Mouse (Mus musculus) lung, adult 18-20 months (tissue): ENCODE measurements around the gene Lrrc3b.

Experiments used
- DNase-seq, 2 experiments: peaks; one replicate each; pipeline ENCODE4 v3.0.0; 2022; ENCODE audit warnings: mixed read lengths in 2 of 2

Gene Lrrc3b

DNA sequence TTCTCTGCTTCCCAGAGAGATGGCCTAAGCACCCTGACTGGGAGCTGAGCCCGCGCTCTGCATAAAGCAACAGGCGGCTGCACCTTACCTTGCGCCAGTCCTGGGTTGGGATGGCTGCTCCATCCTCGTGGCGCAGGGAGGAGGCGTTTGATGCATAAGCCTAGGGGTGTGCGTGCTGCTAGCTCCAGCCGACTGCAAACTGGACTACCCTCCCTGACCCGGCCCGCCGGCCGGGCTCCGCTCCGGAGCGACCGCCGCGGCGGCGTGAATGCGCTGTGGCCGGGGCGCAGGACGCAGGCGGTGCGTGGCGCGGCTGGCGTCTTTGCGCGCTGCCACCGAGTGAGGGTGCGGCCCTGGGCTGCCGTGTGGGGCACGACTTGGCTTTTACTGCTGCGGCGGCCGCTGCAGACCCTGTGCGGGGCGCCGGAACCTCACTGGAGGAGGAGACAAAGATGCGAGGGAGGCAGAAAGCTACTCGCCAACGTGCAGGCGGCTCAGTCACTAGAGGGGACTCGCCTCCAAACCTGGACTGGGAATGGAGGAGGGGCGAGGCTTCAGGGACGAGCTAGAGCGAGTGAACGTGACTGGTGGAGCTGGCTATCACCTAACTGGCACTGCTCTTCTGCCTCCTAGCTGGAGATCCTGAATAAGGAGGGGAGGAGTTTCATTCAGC lies at the start of gene Lrrc3b:
Lrrc3b (minus strand) TSS at position 503 of the 673 bp plus-strand sequence.
- DNase-seq: no peak

DNA sequence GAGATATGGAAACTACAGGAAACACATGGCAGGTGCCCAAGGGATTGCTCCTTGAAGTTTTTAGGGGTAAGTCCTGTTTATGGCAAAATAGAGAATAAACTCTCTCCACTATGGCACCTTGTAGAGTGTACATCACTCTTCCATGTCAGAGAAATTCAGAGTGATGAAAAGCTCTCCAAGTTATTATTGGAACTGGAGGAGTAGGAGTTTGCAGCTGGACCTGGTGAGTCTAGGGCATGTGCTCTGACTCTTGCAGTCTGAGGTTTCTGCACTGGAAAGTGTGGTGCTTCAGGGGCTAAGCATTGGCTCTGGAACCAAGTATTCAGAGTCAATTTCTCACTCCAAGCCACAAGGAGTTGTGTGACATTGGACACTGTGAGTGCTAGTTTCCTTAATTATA lies 38.9 kb upstream of the Lrrc3b start:
- DNase-seq: no peak

DNA sequence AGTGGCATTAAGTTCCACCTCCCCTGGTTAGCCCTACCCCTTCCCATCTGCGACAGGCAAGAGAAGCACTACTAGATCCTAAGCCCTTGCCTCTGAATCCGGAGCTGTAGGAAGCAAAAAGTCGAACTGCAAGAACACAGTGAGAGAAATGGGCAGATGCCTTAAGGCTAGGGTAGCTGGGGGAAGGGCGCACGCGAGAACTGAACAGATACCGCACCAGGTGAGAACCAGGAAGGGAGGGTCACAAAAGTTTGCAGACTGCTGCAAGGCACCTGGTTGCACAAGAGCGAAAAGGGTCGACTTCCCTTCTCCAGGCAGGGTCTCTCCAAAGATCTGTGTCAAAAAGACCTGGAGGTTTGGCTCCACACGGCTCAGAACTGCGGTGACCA lies 697 bp downstream of the Lrrc3b start:
- DNase-seq: no peak

DNA sequence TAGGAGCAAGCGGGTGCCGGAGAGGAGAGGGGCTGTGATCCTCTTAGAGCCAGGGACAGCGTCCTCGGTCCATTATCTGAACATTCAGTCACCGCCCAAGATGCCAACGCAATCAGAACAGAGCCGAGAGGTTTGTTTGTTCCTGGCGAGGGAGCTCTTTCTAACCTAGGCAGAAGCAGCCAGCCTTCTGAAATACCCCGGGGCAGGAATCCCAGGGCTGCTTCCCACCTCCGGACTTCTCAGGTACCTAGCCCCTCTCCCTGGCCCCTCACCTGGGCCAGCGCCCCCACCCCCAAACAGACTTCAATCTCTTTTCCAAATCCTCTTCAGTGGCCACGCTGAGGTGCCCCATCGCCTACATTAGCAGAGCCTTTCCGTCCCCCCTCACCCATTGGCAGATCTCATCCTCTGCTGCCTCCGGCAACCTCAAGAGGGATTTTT lies 1.3 kb downstream of the Lrrc3b start:
- no peak for DNase-seq

DNA sequence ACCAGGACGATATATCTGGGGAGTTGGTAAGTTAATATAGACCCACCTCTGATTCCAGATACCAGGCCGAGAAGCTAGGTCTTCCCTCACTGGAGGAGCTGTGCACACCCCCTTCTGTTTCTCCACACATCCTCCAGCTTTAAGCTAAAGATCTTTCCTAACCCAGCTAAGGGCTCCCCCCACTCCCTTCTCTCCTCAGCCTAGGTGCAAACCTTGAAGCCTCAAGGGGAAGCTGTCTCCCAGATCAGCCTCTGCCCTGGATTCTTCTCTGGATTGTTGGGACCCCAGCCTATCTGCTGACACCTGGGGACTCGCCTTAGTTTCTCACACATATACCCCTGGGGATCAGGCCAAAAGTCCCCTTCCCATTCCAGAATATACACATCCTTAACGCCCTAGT lies 1.7 kb downstream of the Lrrc3b start:
- DNase-seq: no peak

DNA sequence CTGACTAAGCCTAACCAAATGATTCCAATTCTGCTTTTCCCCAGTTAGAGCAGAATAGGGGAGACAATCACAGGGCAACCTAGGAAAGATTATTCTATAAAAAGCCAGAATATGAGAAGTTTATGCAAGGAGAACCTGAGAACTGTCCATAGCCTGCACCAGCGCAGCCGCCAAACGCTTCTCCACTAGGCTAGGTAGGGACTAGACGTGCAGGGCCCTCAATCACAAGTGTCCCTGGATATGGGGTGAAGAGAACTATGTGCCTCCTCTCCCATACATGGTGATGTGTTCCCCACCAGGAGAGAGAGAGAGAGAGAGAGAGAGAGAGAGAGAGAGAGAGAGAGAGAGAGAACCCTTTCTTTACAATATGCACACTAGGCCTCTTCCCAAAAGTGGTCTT lies 2.2 kb downstream of the Lrrc3b start:
- no peak for DNase-seq

DNA sequence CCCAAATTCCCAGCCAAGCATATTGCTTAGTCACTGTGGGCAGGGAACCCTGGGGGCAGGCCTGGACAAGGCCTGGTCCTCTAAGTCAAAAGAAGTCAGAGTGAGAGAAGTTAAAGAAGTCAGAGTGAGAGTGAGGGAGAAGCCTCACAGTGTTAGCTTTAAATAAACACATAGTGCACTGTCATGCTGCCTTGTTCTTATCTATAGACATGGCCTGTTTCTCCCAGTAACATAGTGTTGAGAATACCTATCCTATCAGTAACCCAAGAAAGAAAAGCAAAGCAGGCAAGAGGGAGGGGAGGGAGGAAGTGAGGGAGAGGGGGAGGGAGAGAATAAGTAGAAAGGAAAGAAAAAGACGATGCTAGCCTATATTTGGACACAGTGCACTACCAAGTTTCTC lies 6.4 kb downstream of the Lrrc3b start:
- DNase-seq: no peak

DNA sequence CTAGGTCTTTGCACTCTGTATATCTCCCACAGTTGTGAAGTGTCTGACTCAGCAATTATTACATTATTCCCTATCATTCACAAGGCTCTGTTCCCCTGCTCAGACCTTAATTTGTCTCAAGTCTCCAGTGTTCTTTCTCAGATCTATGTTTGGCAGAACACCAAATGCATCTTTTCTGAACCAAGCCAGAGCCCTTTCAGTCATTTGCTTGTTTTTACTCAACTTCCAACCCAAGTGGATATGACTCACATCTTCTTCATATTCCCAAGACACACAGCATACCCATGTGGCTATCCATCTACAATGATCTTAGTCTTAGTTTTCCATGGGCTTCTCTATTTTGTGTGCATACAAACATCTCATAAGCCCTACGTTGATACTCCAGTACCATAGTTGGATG lies 17.2 kb downstream of the Lrrc3b start:
- no peak for DNase-seq

DNA sequence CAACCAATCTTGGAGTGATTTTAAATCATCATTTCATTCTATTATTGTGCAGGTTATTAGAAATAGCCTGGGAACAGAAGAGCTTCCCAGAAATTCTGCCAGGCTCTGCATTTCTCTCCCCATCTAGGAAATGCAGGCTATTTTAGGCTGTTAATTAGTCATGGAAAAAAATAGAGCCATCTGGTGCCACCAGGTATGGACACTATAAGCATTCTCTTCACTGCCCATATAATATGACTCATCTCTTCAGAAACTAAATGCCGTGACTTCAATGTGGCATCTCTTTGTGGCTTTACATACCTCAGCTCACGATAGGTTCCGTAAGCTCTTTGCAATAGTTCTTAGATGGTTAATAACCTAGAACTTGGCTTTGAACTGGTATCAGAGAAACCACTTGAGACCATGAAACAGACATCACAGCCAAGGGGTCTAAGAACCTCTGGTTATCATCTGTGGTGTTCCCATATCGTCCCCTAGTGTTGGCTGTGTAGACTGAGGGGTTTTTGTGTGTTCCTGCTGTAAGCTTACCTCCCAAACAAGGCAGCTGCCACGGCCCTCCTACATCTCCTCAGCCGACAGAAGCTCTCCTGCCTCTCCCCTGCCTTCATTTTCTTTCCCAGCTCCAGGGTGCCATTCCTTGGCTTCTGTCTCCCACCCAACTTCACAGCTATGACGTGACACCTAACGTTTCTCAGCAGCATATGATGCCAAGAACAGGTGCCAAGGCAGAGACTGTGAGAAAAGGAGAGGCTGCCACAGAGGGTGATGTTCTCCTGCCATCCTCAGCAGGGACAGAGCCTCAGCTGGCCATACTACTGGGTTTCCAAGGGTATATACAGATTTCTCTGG lies 27.9 kb downstream of the Lrrc3b start:
- DNase-seq: no peak

DNA sequence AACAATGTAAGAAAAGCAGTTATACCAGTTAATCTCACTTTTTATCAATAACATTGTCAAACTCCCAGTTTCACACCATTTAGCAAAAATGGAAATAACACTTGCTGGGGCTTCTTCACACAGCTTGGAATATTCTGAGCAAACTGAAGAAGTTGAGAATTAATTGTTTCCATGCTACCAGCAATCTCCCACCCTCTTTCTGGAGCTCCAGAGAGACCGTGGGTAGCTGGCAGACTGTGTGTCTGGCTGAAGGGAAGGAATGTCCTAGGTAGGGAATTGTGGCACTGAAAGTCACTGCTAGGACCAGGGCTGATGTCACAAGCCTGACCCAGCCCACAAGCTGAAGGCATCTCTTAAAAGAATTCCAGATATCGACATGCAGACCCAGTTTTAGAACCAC lies 53.3 kb downstream of the Lrrc3b start:
- no peak for DNase-seq

DNA sequence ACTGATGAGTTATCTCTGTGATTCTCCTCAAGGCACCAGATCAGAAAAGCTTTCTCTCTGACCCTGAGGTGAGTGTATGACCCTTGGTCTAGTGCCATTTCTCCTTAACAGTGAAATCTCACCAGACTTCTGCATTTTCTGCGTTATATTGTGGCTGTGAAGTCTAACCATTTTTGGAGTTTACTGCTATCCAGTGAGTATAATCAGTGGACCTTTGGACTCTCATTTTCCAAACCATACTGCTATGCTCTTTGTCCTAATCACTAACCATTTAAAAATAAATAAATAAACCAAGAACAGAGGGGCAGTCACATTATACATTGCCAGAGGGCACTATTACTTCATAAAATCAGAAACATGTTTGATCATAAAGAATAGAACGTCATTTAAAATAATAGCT lies 53.8 kb downstream of the Lrrc3b start:
- DNase-seq: no peak

DNA sequence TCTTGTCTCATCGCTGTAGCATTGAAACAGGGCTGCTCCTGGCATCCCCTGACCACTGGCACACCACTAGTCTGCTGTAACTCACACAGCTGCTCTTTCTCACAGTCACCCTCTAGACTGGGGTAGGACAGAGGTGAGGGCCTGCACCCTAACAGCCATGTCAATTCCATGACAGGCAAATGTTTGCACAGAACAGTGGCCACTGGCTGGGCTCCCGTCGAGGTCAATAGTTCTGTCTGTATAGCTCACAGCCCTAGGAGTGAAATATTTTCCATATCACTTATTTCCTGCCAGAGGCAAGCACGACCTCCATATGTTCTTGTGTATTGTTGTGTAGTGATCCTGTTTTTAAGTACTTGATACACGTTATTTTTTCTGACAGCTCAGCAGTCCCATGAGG lies 54.3 kb downstream of the Lrrc3b start:
- DNase-seq: no peak

DNA sequence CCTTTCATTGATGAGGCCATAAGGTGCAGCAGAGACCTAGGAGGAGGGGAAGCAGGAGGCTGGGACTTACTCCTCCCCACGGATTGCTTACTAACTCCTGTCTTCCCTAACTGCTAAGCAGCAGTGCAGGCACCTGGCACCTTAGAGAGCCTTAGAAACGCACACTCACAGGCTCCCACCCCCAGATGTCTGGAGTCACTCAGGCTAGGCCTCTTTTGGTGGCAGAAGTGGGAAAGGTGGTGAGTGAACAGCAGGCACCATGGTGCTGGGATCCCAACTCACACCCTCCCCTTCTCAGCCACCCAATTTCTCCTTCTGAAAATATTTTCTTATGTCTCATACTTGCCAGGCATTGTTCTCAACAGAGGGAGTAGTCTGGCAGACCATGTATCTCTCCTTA lies 55.7 kb downstream of the Lrrc3b start:
- no peak for DNase-seq

DNA sequence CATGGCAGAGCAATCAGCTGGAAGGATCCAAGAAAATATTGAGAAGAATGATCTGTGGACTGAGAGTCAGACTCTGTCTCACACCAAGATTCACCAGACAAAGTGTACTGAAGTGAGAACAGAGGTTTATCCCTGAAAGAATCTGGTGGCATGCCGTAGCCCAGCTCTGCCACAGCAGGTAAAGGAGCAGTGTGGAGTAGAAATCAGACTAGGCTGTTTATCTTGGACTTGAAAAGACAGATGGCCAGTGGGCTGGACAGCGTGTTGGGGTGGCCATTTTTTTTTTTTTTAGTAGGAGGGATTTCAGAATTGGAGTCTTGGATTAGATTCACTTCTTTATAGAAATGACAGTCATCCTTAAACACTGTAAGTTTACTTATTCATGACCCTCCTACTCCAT lies 61.4 kb downstream of the Lrrc3b start:
- DNase-seq: no peak

DNA sequence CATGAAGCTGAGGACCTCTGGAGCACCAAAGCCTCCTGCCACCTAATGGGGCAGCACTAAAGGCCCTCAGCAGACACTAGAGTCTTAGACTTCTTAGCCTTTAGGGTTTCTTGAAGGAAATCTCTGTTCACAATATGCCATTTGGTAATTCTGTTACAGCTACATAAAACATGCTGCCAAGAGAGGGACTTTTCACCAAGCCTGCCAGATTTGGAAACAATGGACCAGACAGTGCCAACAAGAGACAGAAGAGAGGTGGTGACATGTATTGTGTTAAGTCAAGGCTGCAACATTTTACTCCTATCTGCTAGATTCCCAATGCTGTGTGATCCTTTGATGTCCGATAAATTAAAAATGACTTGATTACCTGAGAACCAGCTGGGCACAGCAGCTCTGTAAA lies 62.0 kb downstream of the Lrrc3b start:
- DNase-seq: no peak

DNA sequence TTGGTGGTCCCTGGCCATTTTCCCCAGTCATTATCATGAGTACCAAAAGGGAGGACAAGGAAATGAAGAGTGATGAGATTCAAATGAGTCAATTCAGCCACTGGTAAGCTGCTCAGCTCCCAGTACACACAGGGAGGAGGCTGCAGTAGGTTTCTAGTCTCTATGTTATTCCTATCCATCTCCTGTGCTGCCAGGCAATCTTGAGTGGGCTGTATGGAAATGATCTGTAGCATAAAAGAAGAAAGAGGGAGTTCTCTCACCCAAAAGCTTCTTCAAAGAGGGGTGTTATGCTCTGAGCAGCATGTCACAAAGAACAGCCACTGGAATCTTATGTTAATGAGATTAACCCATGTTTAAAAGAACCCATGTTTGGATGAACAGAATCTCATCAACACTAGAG lies 64.5 kb downstream of the Lrrc3b start:
- DNase-seq: no peak

DNA sequence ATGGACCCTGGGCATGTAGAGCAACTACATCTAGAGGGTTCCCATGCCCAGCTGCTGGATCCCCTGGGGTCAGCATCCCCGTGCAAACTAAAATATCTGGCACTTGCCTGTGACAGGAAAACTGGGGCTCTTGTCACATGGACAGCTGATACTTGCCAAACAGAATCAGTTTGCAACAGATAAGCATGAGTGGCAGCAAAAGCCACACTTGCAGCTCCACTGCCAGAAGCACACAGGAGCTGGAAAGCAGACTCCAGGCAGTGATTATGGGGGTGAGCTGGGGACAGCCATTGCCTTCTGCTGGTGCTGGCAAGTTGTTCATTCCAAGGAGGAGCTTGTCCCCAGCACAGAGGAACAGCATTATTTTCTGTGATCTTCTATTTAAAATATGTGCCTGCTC lies 65.8 kb downstream of the Lrrc3b start:
- DNase-seq: no peak

DNA sequence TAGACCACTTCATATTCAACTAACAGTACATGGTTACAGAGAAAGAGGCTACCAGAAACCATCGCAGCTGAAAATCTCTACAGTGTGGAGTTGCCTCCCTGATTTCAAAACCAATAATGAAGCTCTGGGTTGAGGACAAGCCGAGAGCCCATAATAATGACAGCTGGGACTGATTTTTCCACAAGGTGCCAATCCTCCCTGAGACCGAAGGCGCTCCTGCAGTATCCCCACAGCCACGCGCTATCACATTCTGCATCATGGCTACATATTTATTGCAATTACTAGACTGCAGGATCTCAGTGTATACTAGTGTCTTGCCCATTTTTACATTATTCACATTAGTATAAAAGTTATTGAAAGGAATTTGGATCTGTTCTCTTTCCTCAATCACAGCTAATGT lies 73.7 kb downstream of the Lrrc3b start:
- no peak for DNase-seq

DNA sequence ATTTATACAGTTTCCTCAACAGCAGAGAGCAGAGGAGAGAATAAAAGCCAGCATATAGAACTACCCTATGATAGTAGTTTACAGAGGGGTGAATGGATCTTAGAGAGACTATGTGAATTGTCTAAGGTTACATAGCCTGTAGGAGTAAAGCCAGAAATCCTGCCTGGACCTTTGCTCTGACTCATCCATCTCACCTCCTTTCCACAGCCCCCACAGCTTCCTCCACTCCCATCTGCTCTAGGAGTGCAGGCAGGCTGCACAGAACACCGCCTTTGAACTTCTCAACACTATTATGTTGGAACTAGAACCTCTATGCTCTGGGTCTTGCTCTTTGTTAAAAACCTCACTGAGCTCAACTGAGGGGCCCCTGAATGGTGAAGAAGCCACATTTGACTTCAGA lies 78.9 kb downstream of the Lrrc3b start:
- DNase-seq: no peak

DNA sequence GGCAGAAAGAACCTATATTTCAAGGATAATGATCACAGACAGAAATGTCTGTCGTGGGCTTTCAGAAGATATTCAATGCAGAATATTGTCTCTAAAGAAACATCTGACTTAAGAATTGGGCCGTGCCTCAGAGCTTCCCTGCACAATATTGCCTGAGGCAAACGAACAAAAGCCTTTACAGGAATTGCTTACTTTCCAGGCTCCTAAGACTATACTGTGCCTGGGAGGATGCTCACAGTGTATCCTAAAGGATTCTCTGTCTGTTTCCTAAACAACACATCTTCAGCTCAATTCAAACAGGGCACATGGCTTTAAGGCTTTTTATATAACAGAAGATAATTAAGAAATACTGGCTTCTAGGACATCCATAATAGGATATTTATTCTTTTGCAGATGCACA lies 79.7 kb downstream of the Lrrc3b start:
- no peak for DNase-seq

DNA sequence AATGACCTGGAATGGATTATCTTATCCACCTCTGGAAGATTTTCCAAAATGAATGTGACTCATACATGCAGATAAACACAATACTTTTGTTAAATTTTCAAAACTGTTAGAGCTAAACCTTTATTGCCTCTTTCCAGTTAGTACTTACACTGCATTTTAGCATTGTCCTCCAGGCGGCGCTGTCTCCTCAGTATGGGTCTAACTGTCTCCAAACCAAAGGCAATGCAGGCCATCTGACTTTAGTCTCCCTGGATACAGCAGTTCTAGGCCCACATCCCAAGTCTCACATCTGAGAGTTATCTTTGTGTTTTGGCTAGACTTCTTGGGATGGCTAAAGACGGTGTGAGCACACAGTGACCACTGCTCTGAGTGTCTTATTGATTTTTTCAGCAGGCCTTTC lies 83.3 kb downstream of the Lrrc3b start:
- DNase-seq: peak; percentile 27 to 41

DNA sequence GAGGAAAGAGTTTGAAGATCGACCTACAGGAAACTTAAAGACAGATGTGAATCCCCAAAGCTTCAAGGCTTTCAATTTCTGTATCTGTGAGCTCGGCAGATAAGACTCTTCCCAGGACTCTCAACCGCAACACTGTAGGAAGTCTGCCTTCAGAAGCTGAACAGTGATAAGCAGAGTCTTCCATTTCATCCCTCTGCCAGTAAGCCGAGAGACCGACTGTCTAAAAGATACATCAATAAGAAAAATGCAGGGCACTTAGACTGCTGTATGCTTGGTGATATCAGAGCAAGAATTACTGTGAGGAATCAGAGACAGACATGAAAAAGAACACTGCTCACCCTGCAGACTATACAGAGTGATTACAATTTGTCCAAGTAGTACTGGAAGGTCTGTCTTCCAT lies 84.5 kb downstream of the Lrrc3b start:
- no peak for DNase-seq

DNA sequence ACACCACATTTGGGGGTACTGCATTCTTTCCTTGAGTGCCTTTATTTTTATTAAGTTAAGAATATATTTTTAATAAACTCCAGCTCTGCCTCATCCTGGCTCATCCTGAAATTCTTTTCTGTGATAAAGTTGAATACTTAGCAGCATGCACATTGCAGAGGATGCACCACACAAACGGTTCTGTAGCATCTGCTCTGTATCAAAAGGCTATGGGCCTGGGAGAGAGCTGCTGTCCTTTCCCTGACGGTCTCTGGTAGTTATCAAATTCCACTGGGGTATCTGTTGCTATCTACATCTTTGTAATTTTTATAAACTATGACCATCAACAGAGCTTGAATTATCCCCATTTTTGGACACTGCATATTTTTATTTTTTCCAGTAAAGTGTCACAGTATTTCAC lies 105.7 kb downstream of the Lrrc3b start:
- no peak for DNase-seq

DNA sequence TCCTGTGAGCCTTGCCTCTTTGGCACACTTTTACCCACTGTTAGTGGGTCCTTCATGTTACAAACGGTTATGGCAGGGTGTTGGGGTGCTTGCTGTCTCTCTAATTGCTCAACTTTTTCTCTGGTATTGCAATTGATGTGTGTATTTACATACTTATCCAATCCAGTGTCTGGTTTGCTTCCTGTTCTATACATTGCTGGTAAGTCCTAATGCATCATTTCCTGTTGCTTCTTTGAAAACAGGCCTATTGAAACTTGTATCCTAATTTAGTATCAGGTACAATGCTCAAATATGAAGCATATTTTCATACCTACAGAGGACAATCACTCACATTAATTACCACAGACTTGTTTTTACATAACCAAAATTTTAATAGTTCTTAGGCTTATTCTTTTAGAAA lies 107.4 kb downstream of the Lrrc3b start:
- DNase-seq: no peak

DNA sequence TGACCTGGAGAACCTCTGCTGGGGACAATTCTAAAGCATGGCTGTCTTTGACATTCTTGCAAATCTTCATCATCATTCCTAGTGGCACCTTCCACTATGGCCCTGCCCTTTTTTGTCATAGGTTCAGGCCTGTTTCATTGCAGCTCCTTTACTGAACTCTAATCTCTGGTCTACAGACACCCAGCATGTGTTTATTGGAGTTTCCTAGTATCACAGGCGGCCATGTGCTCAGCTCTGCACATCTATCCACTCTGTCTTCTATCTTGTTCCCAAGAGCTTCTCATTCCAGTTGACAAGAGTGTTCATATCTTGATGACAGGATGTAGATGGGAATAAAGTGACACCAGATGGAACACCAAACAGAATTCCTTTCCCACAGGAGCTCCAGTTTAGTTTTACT lies 108.6 kb downstream of the Lrrc3b start:
- no peak for DNase-seq
